Mouse (Mus musculus) megakaryocyte, embryonic 14.5 days (primary cell): ENCODE measurements around the gene Kdelc2.

Source experiments
- FLI1 ChIP-seq: IDR thresholded peaks from 2 replicates; pipeline ENCODE4 v1.6.1; 2012; ENCODE audit warnings: low read length, inconsistent platforms, mixed read lengths
- GATA1 ChIP-seq: IDR thresholded peaks from 3 replicates; pipeline ENCODE4 v1.6.1; 2012; ENCODE audit warnings: mixed read lengths, low read length, inconsistent platforms, borderline replicate concordance

GRCm38 (mm10) chr9:53351899-53352298, 31.9 kb upstream of the Kdelc2 start:
- no peak for TF ChIP-seq GATA1
- TF ChIP-seq FLI1: no peak
